Mouse (Mus musculus) liver, embryonic 16.5 days (tissue): ENCODE measurements around the gene Ap1s3. TPM values are rescaled to one million over a fixed set of nuclear protein-coding genes. Genes with fewer than 3 reads are reported as not detected.

Experiments used
- polyA plus RNA-seq: library from polyadenylated mRNA; unstranded; fragments of >200 nt; fragmentation: Nextera tagmentation; extraction: Ambion mirVana; gene quantifications from 2 replicates; pipeline ENCODE4 v1.2.1, GENCODE M21; 2015

The Ap1s3 gene
- polyA plus RNA-seq, 1 experiment from 2014 or later = 0.17 TPM

Other genes starting within 250 kb of the Ap1s3 start
- gene Scg2, start 231.9 kb downstream of the Ap1s3 start, polyA plus RNA-seq = 0.19 TPM in 1 of 2 replicates, not detected in the other
- 20.3 and 22.3 TPM in 2 replicates for gene Mrpl44, start 104.0 kb upstream of the Ap1s3 start, polyA plus RNA-seq
- gene Wdfy1, start 104.2 kb upstream of the Ap1s3 start, polyA plus RNA-seq = 13.2 and 13.6 TPM in 2 replicates
- 6.5 and 6.8 TPM in 2 replicates for gene Serpine2, start 189.2 kb upstream of the Ap1s3 start, polyA plus RNA-seq